Comparison of ENCODE assay signal across 10 mouse cellular contexts in the genomic region with DNA sequence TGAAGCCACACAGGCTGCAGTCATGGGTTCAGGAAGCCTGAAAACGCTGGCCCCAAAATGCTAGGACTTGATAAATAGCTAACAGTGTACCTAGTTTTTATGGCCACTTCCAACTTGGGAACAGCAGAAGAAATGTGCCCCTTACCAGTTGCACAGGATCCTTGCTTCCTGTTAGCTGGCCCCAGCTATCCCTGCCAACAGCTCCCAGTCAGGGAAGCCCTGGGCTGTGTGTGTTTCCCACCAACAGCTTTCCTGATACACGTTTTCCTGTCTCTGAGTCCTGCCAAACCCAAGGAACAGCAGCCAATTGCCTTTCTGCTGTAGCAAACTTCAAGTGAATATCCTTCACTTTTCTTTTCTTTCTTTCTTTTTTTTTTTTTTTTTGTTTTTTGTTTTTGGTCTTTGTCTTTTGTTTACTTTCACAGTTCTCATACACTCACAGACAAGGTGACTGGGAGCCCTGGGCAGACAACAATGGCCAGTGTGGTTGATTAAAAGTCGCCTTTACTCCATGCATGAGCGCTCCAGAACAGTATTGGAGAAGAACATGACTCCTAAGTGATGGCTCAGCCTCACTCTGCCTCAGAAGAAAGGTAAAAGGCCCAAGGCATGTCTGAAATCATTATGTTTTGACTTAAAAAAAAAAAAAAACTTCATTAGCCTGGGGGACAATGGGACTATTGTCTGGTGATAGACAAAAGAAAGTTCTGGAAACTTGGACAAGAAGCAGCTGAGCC.
DNase-seq lines count a peak whose midpoint lies in the region; ATAC-seq and TF ChIP-seq lines count a peak whose summit lies in the region.
"Had no signal": no experiment of that assay in that cellular context is flagged by ENCODE, and none has a peak within 500 bp of the region (broad histone marks: within the 10 kb centered on the region; RNA-seq: fewer than 3 reads in every experiment).

No protein-coding gene starts in this region.

- peak overlapping the region; percentile 64; the same call in 1 of the 2 replicates for H3K27ac ChIP-seq in hindbrain, embryonic 15.5 days (replicated peaks)
- H3K27ac ChIP-seq in hindbrain, embryonic 11.5 days (ENCODE audit: low read depth, low read length): no peak overlapping the region
- peak overlapping the region; percentile 70 for H3K27ac ChIP-seq in embryonic facial prominence, embryonic 10.5 days (replicated peaks)
- no peak overlapping the region for H3K27ac ChIP-seq in liver, postnatal 0 days (ENCODE audit: low read depth)
- H3K27ac ChIP-seq: limb, embryonic 12.5 days had no signal

- TF ChIP-seq CTCF in liver, postnatal 0 days (IDR thresholded peaks at IDR 0.05; ENCODE audit: low read depth): no peak

- peaks cover 31% of the 10 kb centered on the region for H3K4me1 ChIP-seq in hindbrain, embryonic 15.5 days (replicated peaks)
- H3K4me1 ChIP-seq in hindbrain, embryonic 11.5 days (replicated peaks; ENCODE audit: control insufficient read depth, insufficient read depth, low read length): no peaks in the 10 kb centered on the region
- peaks cover 20% of the 10 kb centered on the region for H3K4me1 ChIP-seq in embryonic facial prominence, embryonic 10.5 days
- H3K4me1 ChIP-seq in liver, postnatal 0 days (ENCODE audit: insufficient read depth): peaks cover 14% of the 10 kb centered on the region

- intact Hi-C loops in heart, postnatal 36 days (cut with DNase I): no loop called here

- H3K9ac ChIP-seq in hindbrain, embryonic 15.5 days: no peak overlapping the region
- H3K9ac ChIP-seq in hindbrain, embryonic 11.5 days (ENCODE audit: low read depth, low read length): no peak overlapping the region
- H3K9ac ChIP-seq in liver, postnatal 0 days (replicated peaks): no peak overlapping the region
- H3K9ac ChIP-seq: limb, embryonic 12.5 days had no signal

- peak; percentile 68; the same call in 1 of the 2 replicates for ATAC-seq in hindbrain, embryonic 15.5 days (ENCODE audit: low FRiP score, low read depth)
- no peak for ATAC-seq in hindbrain, embryonic 11.5 days (ENCODE audit: low FRiP score)
- ATAC-seq in liver, postnatal 0 days: no peak

- 37% methylated on average over 4 of the region's 4 CpGs for WGBS in hindbrain, embryonic 15.5 days
- 42% methylated on average over 4 of the region's 4 CpGs for WGBS in hindbrain, embryonic 11.5 days
- 51% methylated on average over 4 of the region's 4 CpGs for WGBS in embryonic facial prominence, embryonic 10.5 days
- 63% methylated on average over 4 of the region's 4 CpGs for WGBS in liver, postnatal 0 days (ENCODE audit: insufficient replicate concordance)

- no peak overlapping the region for H3K4me3 ChIP-seq in hindbrain, embryonic 15.5 days
- no peak overlapping the region for H3K4me3 ChIP-seq in hindbrain, embryonic 11.5 days (ENCODE audit: low read depth, low read length)
- no peak overlapping the region for H3K4me3 ChIP-seq in embryonic facial prominence, embryonic 10.5 days
- no peak overlapping the region for H3K4me3 ChIP-seq in liver, postnatal 0 days (ENCODE audit: low read depth, low read length)
- H3K4me3 ChIP-seq: limb, embryonic 12.5 days had no signal

- H3K36me3 ChIP-seq in hindbrain, embryonic 15.5 days: no peaks in the 10 kb centered on the region
- H3K36me3 ChIP-seq in hindbrain, embryonic 11.5 days (ENCODE audit: control insufficient read depth, insufficient read depth, low read length): no peaks in the 10 kb centered on the region
- no peaks in the 10 kb centered on the region for H3K36me3 ChIP-seq in embryonic facial prominence, embryonic 10.5 days (replicated peaks)
- H3K36me3 ChIP-seq in liver, postnatal 0 days (replicated peaks; ENCODE audit: insufficient read depth, low read length): no peaks in the 10 kb centered on the region
- H3K36me3 ChIP-seq: limb, embryonic 12.5 days had no signal

- no peaks in the 10 kb centered on the region for H3K27me3 ChIP-seq in hindbrain, embryonic 15.5 days
- H3K27me3 ChIP-seq in hindbrain, embryonic 11.5 days (ENCODE audit: control insufficient read depth, insufficient read depth, low read length): no peaks in the 10 kb centered on the region
- no peaks in the 10 kb centered on the region; the same call in 1 of the 2 replicates for H3K27me3 ChIP-seq in embryonic facial prominence, embryonic 10.5 days (replicated peaks; ENCODE audit: low read depth, poor library complexity, severe bottlenecking)
- no peaks in the 10 kb centered on the region for H3K27me3 ChIP-seq in liver, postnatal 0 days (ENCODE audit: insufficient read depth, low read length)
- H3K27me3 ChIP-seq: limb, embryonic 12.5 days had no signal

- DNase-seq in hindbrain, embryonic 11.5 days (ENCODE audit: low spot score): no peak
- DNase-seq in Muller cell, postnatal 12 days (ENCODE audit: inconsistent ontology term): peak; percentile 89
- no peak for DNase-seq in embryonic facial prominence, embryonic 10.5 days (ENCODE audit: low spot score)
- DNase-seq in heart, postnatal 36 days: peak; percentile 20 to 24
- no peak for DNase-seq in frontal cortex, adult 2 months (ENCODE audit: extremely low spot score in 1 of 2, low spot score in 1 of 2)
- DNase-seq in liver, postnatal 0 days: no peak
- no peak for DNase-seq in thymus, postnatal 10 days (ENCODE audit: low spot score in 2 of 2)
- DNase-seq: thymus, adult 2 months had no signal

- no peaks in the 10 kb centered on the region for H3K9me3 ChIP-seq in hindbrain, embryonic 15.5 days
- H3K9me3 ChIP-seq in hindbrain, embryonic 11.5 days (ENCODE audit: control insufficient read depth, low read length): no peaks in the 10 kb centered on the region
- H3K9me3 ChIP-seq in embryonic facial prominence, embryonic 10.5 days: no peaks in the 10 kb centered on the region
- no peaks in the 10 kb centered on the region for H3K9me3 ChIP-seq in liver, postnatal 0 days (ENCODE audit: low read length)
- H3K9me3 ChIP-seq: limb, embryonic 12.5 days had no signal

- TF ChIP-seq EP300 in liver, postnatal 0 days (IDR thresholded peaks at IDR 0.05; ENCODE audit: low read depth): no peak

- no peak overlapping the region for H3K4me2 ChIP-seq in hindbrain, embryonic 15.5 days
- H3K4me2 ChIP-seq in hindbrain, embryonic 11.5 days (replicated peaks; ENCODE audit: low read depth, low read length): no peak overlapping the region
- H3K4me2 ChIP-seq in liver, postnatal 0 days (ENCODE audit: low read depth, low read length): no peak overlapping the region
- H3K4me2 ChIP-seq: limb, embryonic 12.5 days had no signal

Comparison
In these comparisons a context has a peak if more than half of its experiments do, and no peak if none do; other contexts are left out.
1. H3K27ac ChIP-seq: peak in hindbrain, embryonic 15.5 days (single experiment) and embryonic facial prominence, embryonic 10.5 days (single experiment); none in hindbrain, embryonic 11.5 days (single experiment) and liver, postnatal 0 days (single experiment).
2. DNase-seq: peak in Muller cell, postnatal 12 days (single experiment) and heart, postnatal 36 days (2 of 2); none in hindbrain, embryonic 11.5 days (single experiment), embryonic facial prominence, embryonic 10.5 days (single experiment), frontal cortex, adult 2 months (0 of 2), liver, postnatal 0 days (single experiment) and thymus, postnatal 10 days (0 of 2).